ENCODE assay signal across 8 mouse cellular contexts in the genomic region with DNA sequence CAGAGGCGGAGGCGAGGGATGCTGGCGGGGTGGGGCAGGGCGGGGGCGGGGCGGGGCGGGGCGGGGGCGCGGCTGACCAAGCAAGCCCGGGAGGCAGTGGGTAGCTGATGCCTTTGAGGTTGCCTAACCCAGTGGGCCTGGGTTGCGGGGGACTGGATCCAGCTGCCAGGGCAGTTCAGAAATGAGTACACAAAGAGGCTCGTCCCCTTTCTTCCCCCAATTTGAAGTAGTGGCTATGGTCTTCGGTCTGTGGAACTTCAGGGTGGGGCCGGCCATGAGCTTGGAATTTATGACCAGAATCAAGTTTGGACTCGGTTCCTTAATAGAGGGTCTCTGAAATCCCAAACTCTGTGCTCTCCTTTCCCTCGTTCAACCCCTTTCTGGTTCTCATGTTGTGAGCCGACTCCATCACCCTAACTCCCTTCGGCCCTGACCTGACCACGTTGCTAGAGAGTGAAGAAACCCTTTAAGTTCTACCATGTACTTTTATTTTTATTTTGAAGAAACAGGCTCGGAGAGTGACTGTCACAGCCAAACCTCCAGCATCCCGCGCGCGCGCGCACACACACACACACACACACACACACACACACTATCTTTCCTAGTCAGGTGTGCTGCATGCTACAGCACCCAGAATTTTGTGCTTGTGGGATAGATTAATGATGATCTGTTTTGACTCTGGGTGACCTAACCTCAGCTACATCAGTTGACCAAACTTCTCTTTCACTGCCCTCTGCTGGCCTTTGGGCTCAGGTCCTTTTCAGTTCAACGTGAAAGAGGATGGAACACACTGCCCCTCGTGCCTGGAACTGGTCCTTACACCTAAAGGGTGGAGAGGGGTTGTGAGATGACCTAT. TPM values are rescaled to one million over a fixed set of nuclear protein-coding genes. Genes with fewer than 3 reads are reported as not detected.
DNase-seq lines count a peak whose midpoint lies in the region; ATAC-seq and TF ChIP-seq lines count a peak whose summit lies in the region.

No protein-coding gene starts in this region.

- peak overlapping the region; percentile 84 for H3K4me2 ChIP-seq in hindbrain, embryonic 16.5 days (ENCODE audit: low read length)

- peak overlapping the region; percentile 87 for H3K4me3 ChIP-seq in gastrocnemius, adult 2 months
- H3K4me3 ChIP-seq in hindbrain, embryonic 16.5 days (ENCODE audit: low read length) = peak overlapping the region; percentile 60

- H3K36me3 ChIP-seq in hindbrain, embryonic 16.5 days (ENCODE audit: control insufficient read depth, insufficient read depth, low read length) = no peaks in the 10 kb centered on the region

- H3K27ac ChIP-seq in gastrocnemius, adult 2 months = peak overlapping the region; percentile 86
- peak overlapping the region; percentile 66 for H3K27ac ChIP-seq in hindbrain, embryonic 16.5 days (ENCODE audit: low read depth, low read length)

- peak; percentile 94 for DNase-seq in adipocyte (ENCODE audit: low spot score)
- DNase-seq in gastrocnemius, adult 2 months = peak; percentile 89
- DNase-seq in left cerebral cortex, postnatal 10 days (ENCODE audit: extremely low spot score in 1 of 2, low spot score in 2 of 2) = peak; percentile 66 to 89
- peak; percentile 80 for DNase-seq in right cerebral cortex, postnatal 14 days
- peak; percentile 84 for DNase-seq in yolk sac, embryonic 10.5 days (ENCODE audit: low spot score)

- no peaks in the 10 kb centered on the region for H3K9me3 ChIP-seq in hindbrain, embryonic 16.5 days (ENCODE audit: control insufficient read depth, low read length)

- ATAC-seq in common myeloid progenitor, adult 5-6 weeks (replicated peaks; ENCODE audit: low read depth, poor library complexity, severe bottlenecking) = peak; percentile 66
- ATAC-seq in hindbrain, embryonic 16.5 days = peak; percentile 77
- ATAC-seq in megakaryocyte progenitor cell, adult 5-6 weeks (replicated peaks; ENCODE audit: poor library complexity) = peak; percentile 64

- 6% methylated on average over 25 of the region's 29 CpGs for WGBS in hindbrain, embryonic 16.5 days

- H3K9ac ChIP-seq in hindbrain, embryonic 16.5 days (ENCODE audit: low read depth, low read length) = peak overlapping the region; percentile 71

- peak; percentile 93 for TF ChIP-seq CTCF in gastrocnemius, adult 2 months (IDR thresholded peaks at IDR 0.05)

- H3K27me3 ChIP-seq in hindbrain, embryonic 16.5 days (replicated peaks; ENCODE audit: control insufficient read depth, insufficient read depth, low read length) = no peaks in the 10 kb centered on the region

- peaks cover 23% of the 10 kb centered on the region for H3K4me1 ChIP-seq in hindbrain, embryonic 16.5 days (ENCODE audit: control insufficient read depth, insufficient read depth, low read depth, low read length)

- intact Hi-C loops in gastrocnemius, adult 2 months (cut with DNase I) = loop anchor here (1.0 kb wide), 1 partner anchor 56 kb away; no protein-coding TSS in a partner anchor
- intact Hi-C loops in left cerebral cortex, postnatal 10 days (cut with DNase I) = loop anchor here (2.0 kb wide), 1 partner anchor 56 kb away; no protein-coding TSS in a partner anchor

RNA-seq across cellular contexts. Expression of gene Plekho2, which starts 0.8 kb away (rescaled TPM):
- total RNA-seq in common myeloid progenitor, adult 5-6 weeks (2017) = 19.3 and 20.0 TPM in 2 replicates
- total RNA-seq in gastrocnemius, adult 2 months (2021) = 1 to 10 TPM; 4.4 to 4.5 TPM
- 7.1 and 8.0 TPM in 2 replicates for polyA plus RNA-seq in hindbrain, embryonic 16.5 days (2015; fragmentation: Nextera tagmentation; extraction: Ambion mirVana)
- 1 to 10 TPM; 4.9 to 9.5 TPM for total RNA-seq in left cerebral cortex, postnatal 10 days (2021)
- total RNA-seq in megakaryocyte progenitor cell, adult 5-6 weeks (2015) = 17.9 and 19.0 TPM in 2 replicates
- 12.8 and 15.3 TPM in 2 replicates for total RNA-seq in megakaryocyte progenitor cell, adult 5-6 weeks (2017)

RNA-seq across cellular contexts. Expression of gene Pif1, which starts 6.3 kb away (rescaled TPM):
- total RNA-seq in common myeloid progenitor, adult 5-6 weeks (2017) = 12.9 and 29.1 TPM in 2 replicates
- total RNA-seq in gastrocnemius, adult 2 months (2021) = not detected
- polyA plus RNA-seq in hindbrain, embryonic 16.5 days (2015; fragmentation: Nextera tagmentation; extraction: Ambion mirVana) = 3.2 and 4.3 TPM in 2 replicates
- total RNA-seq in left cerebral cortex, postnatal 10 days (2021) = 1 to 10 TPM in 1 of 2 experiments, under 1 TPM in 1; 0.79 to 1.1 TPM
- 8.1 and 8.4 TPM in 2 replicates for total RNA-seq in megakaryocyte progenitor cell, adult 5-6 weeks (2015)
- total RNA-seq in megakaryocyte progenitor cell, adult 5-6 weeks (2017) = 12.0 and 14.5 TPM in 2 replicates

RNA-seq across cellular contexts. Expression of gene Rbpms2, which starts 48.8 kb away (rescaled TPM):
- 2.0 and 3.1 TPM in 2 replicates for total RNA-seq in common myeloid progenitor, adult 5-6 weeks (2017)
- total RNA-seq in gastrocnemius, adult 2 months (2021) = 1 to 10 TPM in 1 of 2 experiments, under 1 TPM in 1; 0.99 to 1.8 TPM
- 4.6 and 4.7 TPM in 2 replicates for polyA plus RNA-seq in hindbrain, embryonic 16.5 days (2015; fragmentation: Nextera tagmentation; extraction: Ambion mirVana)
- 1 to 10 TPM; 1.6 to 1.8 TPM for total RNA-seq in left cerebral cortex, postnatal 10 days (2021)
- total RNA-seq in megakaryocyte progenitor cell, adult 5-6 weeks (2015) = 0.15 and 0.20 TPM in 2 replicates
- total RNA-seq in megakaryocyte progenitor cell, adult 5-6 weeks (2017) = 0.41 TPM in 1 of 2 replicates, not detected in the other

Comparison
In these comparisons a context has a peak if more than half of its experiments do, and no peak if none do; other contexts are left out.
1. Peak in every context shown above with its lines: DNase-seq, ATAC-seq, H3K4me3 ChIP-seq and H3K27ac ChIP-seq.